Mouse (Mus musculus): Measurements from ENCODE around the gene Aurkc. TPM values are rescaled to one million over a fixed set of nuclear protein-coding genes. Genes with fewer than 3 reads are reported as not detected.
"Not testable (repeated sequence)": the region's sequence is repeated elsewhere in the genome, so short reads cannot be mapped to it uniquely, and the experiment has no call there.

Gene Aurkc
- polyA plus RNA-seq (2012; rRNA removed) = not detected in 2 replicates

- H3K4me3 ChIP-seq (ENCODE audit: low read depth, low read length); H3K27me3 ChIP-seq (ENCODE audit: control insufficient read depth, insufficient read depth, low read length); H3K4me1 ChIP-seq (ENCODE audit: control insufficient read depth, insufficient read depth, insufficient read length, low read length); H3K27ac ChIP-seq (ENCODE audit: insufficient read depth, low read depth, low read length); H3K36me3 ChIP-seq (ENCODE audit: control insufficient read depth, insufficient read depth, low read length): not testable (repeated sequence)
- WGBS = 81% methylated on average over 11 of the region's 11 CpGs
Measured at GRCm38 (mm10) chr7:6995251-6995650, at the start of gene Aurkc. TSS of gene Aurkc (plus strand) at chr7:6995300.

DNA sequence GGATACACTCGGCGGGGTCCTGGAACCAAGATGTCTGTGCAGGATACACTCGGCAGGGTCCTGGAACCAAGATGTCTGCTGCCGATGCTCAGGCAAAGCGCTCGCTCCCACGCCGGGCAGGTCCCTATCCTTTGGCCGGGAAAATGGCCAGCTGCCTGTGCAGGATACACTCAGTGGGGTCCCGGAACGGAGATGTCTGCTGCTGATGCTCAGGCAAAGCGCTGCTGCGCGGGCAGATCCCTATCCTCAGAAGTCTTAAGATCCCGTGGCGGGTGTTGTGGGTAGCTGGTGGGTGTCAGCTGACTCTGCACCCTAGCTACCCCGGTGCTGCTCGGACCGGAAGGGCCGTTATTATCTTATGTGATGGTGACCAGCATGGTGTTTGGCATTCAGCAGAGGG, 47.0 kb upstream of the Aurkc start:
- WGBS = 93% methylated on average over 20 of the region's 20 CpGs
- H3K36me3 ChIP-seq (ENCODE audit: control insufficient read depth, insufficient read depth, low read length); H3K27me3 ChIP-seq (ENCODE audit: control insufficient read depth, insufficient read depth, low read length); H3K4me1 ChIP-seq (ENCODE audit: control insufficient read depth, insufficient read depth, insufficient read length, low read length); H3K27ac ChIP-seq (ENCODE audit: insufficient read depth, low read depth, low read length); H3K4me3 ChIP-seq (ENCODE audit: low read depth, low read length): not testable (repeated sequence)

DNA sequence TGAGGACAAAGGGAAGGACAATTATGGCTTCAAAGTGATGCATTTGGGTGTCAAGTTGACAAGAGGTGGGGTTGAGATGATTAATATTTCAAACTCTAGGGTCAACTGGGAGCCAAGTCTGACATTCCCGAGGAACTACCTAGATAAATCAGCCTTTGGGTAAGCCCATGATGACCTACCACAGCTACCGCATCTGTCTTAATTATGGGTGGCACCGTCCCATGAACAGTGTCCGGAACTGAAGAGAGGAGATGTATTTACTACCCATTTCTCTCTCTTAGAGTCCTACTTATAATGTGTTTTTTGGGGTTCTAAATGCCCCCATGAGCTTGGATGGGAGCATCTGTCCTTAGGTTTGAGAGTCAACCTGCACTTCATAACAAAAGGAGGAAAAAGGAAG, 38.5 kb upstream of the Aurkc start:
- no peak overlapping the region for H3K4me3 ChIP-seq (ENCODE audit: low read depth, low read length)
- no peak for TF ChIP-seq CTCF (IDR thresholded peaks at IDR 0.05; ENCODE audit: extremely low read depth, insufficient read length, insufficient replicate concordance, low read depth, low read length)
- TF ChIP-seq POLR2A (IDR thresholded peaks at IDR 0.05; ENCODE audit: low read depth, low read length) = no peak
- no peak overlapping the region for H3K27ac ChIP-seq (ENCODE audit: insufficient read depth, low read depth, low read length)
- no peaks in the 10 kb centered on the region for H3K27me3 ChIP-seq (ENCODE audit: control insufficient read depth, insufficient read depth, low read length)
- no peaks in the 10 kb centered on the region for H3K36me3 ChIP-seq (ENCODE audit: control insufficient read depth, insufficient read depth, low read length)
- H3K4me1 ChIP-seq (ENCODE audit: control insufficient read depth, insufficient read depth, insufficient read length, low read length) = no peaks in the 10 kb centered on the region
- WGBS = 82% methylated on average over 4 of the region's 4 CpGs

DNA sequence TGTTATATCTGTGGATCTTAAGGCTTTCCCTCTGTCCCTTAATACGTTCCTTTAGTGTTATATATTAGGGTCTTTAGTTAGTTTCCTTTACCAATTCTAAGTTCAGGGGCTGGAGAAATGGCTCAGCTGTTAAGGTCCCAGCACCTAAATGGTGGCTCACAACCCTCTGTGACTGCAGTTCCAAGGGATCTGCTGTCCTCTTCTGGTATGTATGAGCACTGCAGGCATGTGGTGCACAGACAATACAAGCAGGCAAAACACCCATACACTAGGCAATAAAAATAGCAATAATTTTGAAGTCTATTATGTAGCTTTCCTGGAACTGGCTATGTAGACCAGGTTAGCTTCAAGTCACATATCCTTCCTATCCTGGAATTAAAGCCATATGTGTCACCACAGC, 36.5 kb upstream of the Aurkc start:
- TF ChIP-seq CTCF (IDR thresholded peaks at IDR 0.05; ENCODE audit: extremely low read depth, insufficient read length, insufficient replicate concordance, low read depth, low read length) (no peak), POLR2A (IDR thresholded peaks at IDR 0.05; ENCODE audit: low read depth, low read length) (no peak)
- Histone ChIP-seq H3K27ac (ENCODE audit: insufficient read depth, low read depth, low read length) (no peak overlapping the region), H3K36me3 (ENCODE audit: control insufficient read depth, insufficient read depth, low read length) (no peaks in the 10 kb centered on the region), H3K27me3 (ENCODE audit: control insufficient read depth, insufficient read depth, low read length) (no peaks in the 10 kb centered on the region), H3K4me3 (ENCODE audit: low read depth, low read length) (no peak overlapping the region), H3K4me1 (ENCODE audit: control insufficient read depth, insufficient read depth, insufficient read length, low read length) (no peaks in the 10 kb centered on the region)
- 87% methylated on average over 1 of the region's 1 CpGs for WGBS

GRCm38 (mm10) chr7:6973566-6973965, 21.5 kb upstream of the Aurkc start:
- H3K4me1 ChIP-seq (ENCODE audit: control insufficient read depth, insufficient read depth, insufficient read length, low read length) = no peaks in the 10 kb centered on the region
- no peaks in the 10 kb centered on the region for H3K27me3 ChIP-seq (ENCODE audit: control insufficient read depth, insufficient read depth, low read length)
- no peak overlapping the region for H3K4me3 ChIP-seq (ENCODE audit: low read depth, low read length)
- H3K27ac ChIP-seq (ENCODE audit: insufficient read depth, low read depth, low read length) = no peak overlapping the region
- no peaks in the 10 kb centered on the region for H3K36me3 ChIP-seq (ENCODE audit: control insufficient read depth, insufficient read depth, low read length)
- TF ChIP-seq CTCF (IDR thresholded peaks at IDR 0.05; ENCODE audit: extremely low read depth, insufficient read length, insufficient replicate concordance, low read depth, low read length) (no peak), POLR2A (IDR thresholded peaks at IDR 0.05; ENCODE audit: low read depth, low read length) (no peak)
- 75% methylated on average over 1 of the region's 1 CpGs for WGBS

GRCm38 (mm10) chr7:6976890-6977289, 18.2 kb upstream of the Aurkc start:
- H3K4me1 ChIP-seq (ENCODE audit: control insufficient read depth, insufficient read depth, insufficient read length, low read length) = no peaks in the 10 kb centered on the region
- H3K27me3 ChIP-seq (ENCODE audit: control insufficient read depth, insufficient read depth, low read length) = no peaks in the 10 kb centered on the region
- H3K4me3 ChIP-seq (ENCODE audit: low read depth, low read length) = no peak overlapping the region
- no peak for TF ChIP-seq CTCF (IDR thresholded peaks at IDR 0.05; ENCODE audit: extremely low read depth, insufficient read length, insufficient replicate concordance, low read depth, low read length)
- TF ChIP-seq POLR2A (IDR thresholded peaks at IDR 0.05; ENCODE audit: low read depth, low read length) = no peak
- no peak overlapping the region for H3K27ac ChIP-seq (ENCODE audit: insufficient read depth, low read depth, low read length)
- WGBS = 91% methylated on average over 19 of the region's 19 CpGs
- H3K36me3 ChIP-seq (ENCODE audit: control insufficient read depth, insufficient read depth, low read length) = no peaks in the 10 kb centered on the region

- not testable (repeated sequence) for H3K27me3 ChIP-seq (ENCODE audit: control insufficient read depth, insufficient read depth, low read length); H3K4me1 ChIP-seq (ENCODE audit: control insufficient read depth, insufficient read depth, insufficient read length, low read length); H3K4me3 ChIP-seq (ENCODE audit: low read depth, low read length); H3K36me3 ChIP-seq (ENCODE audit: control insufficient read depth, insufficient read depth, low read length); H3K27ac ChIP-seq (ENCODE audit: insufficient read depth, low read depth, low read length)
- 45% methylated on average over 3 of the region's 3 CpGs for WGBS
Measured at GRCm38 (mm10) chr7:6998914-6999313, 3.8 kb downstream of the Aurkc start.

DNA sequence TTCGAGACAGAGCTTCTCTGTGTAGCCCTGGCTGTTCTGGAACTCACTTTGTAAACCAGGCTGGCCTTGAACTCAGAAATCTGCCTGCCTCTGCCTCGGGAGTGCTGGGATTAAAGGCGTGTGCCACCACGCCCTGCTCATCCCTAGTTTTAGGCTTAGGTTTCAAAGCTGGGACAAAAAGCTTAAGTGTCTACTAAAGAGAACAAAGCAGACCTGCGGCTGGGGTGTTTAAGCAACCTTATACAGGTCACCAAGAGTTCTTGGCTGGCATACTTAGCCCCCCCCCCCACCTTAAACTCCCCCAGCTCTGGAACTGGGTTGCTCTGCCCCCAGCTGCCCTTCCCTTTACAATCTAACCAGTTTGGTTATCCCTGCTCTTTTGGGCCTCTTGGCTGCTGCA, 10.3 kb downstream of the Aurkc start:
- H3K27me3 ChIP-seq (ENCODE audit: control insufficient read depth, insufficient read depth, low read length); H3K4me1 ChIP-seq (ENCODE audit: control insufficient read depth, insufficient read depth, insufficient read length, low read length); H3K27ac ChIP-seq (ENCODE audit: insufficient read depth, low read depth, low read length); H3K36me3 ChIP-seq (ENCODE audit: control insufficient read depth, insufficient read depth, low read length); H3K4me3 ChIP-seq (ENCODE audit: low read depth, low read length): not testable (repeated sequence)
- 64% methylated on average over 5 of the region's 5 CpGs for WGBS

Measured in small intestine, adult 2 months (tissue).